Mouse (Mus musculus) stomach, embryonic 16.5 days (tissue): Measurements from ENCODE around the gene Cckbr. TPM values are rescaled to one million over a fixed set of nuclear protein-coding genes. Genes with fewer than 3 reads are reported as not detected.

Experiments used
- ATAC-seq: fragments of 200-750 bp; cut with Nextera tagmentation; 2 replicates; pipeline ENCODE4 v1.8.0; 2017; ENCODE audit warnings: moderate number of reproducible peaks, moderate TSS enrichment; ENCODE audit not compliant: insufficient read depth, low FRiP score
- H3K27ac ChIP-seq: fragments of 300-500 bp; sonication (generic); 2 replicates; pipeline ENCODE4 v1.5.1; 2014; ENCODE audit warnings: low read length
- H3K27me3 ChIP-seq: fragments of 300-500 bp; sonication (generic); 2 replicates; pipeline ENCODE4 v1.6.1; 2014; ENCODE audit warnings: low read length, control low read depth, mixed read lengths; ENCODE audit not compliant: control insufficient read depth, insufficient read depth
- H3K36me3 ChIP-seq: fragments of 300-500 bp; sonication (generic); 2 replicates; pipeline ENCODE4 v1.6.1; 2014; ENCODE audit warnings: low read length; ENCODE audit not compliant: control insufficient read depth, insufficient read depth
- H3K4me1 ChIP-seq: fragments of 300-500 bp; sonication (generic); 2 replicates; pipeline ENCODE4 v1.6.1; 2014; ENCODE audit warnings: low read length, control low read depth, mixed read lengths; ENCODE audit not compliant: control insufficient read depth, insufficient read depth
- H3K4me2 ChIP-seq: fragments of 300-500 bp; sonication (generic); 2 replicates; pipeline ENCODE4 v1.6.1; 2014; ENCODE audit warnings: low read depth, low read length, mixed read lengths
- H3K4me3 ChIP-seq: fragments of 300-500 bp; sonication (generic); replicated peaks from 2 replicates; pipeline ENCODE4 v1.5.1; 2014; ENCODE audit warnings: mild to moderate bottlenecking, low read length
- H3K9ac ChIP-seq: fragments of 300-500 bp; sonication (generic); 2 replicates; pipeline ENCODE4 v1.6.1; 2014; ENCODE audit warnings: low read length
- H3K9me3 ChIP-seq: fragments of 300-500 bp; sonication (generic); replicated peaks from 2 replicates; pipeline ENCODE4 v1.6.1; 2016; ENCODE audit warnings: low read length, control low read depth; ENCODE audit not compliant: control insufficient read depth
- WGBS: fragments of 180-500 bp; shearing (Covaris S2); extraction: QIAGEN DNeasy Blood & Tissue Kit; methylation state at CpG from one replicate; pipeline ENCODE4 v1.1.7; 2014; 5-methylcytosine and 5-hydroxymethylcytosine counted together
- polyA plus RNA-seq: library from polyadenylated mRNA; unstranded; fragments of >200 nt; fragmentation: Nextera tagmentation; extraction: Ambion mirVana; gene quantifications from 2 replicates; pipeline ENCODE4 v1.2.1, GENCODE M21; 2015

Cckbr gene
- polyA plus RNA-seq, 1 experiment from 2014 or later, result 1.3 TPM

DNA sequence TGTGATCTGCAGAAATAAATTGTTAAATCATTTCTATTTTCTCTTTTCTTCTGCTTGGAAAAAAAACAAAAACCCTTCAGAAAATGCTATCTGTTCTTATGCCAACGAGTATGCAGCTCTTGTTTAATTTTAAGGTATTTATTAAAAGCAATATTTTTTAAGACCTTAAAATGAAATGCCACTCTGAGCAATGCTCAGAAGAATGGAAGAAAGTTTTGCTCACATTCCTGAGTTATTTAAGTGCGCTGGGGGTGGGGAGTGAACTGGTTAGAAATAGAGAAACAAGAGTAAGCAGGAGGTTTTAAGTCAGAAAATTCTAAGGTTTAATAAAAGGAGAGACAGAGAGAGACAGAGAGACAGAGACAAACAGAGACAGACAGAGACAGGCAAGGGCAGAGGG, 94.2 kb downstream of the Cckbr start:
- Histone ChIP-seq H3K4me1 (no peaks in the 10 kb centered on the region), H3K4me2 (no peak overlapping the region), H3K4me3 (no peak overlapping the region), H3K27me3 (no peaks in the 10 kb centered on the region), H3K36me3 (no peaks in the 10 kb centered on the region), H3K9me3 (no peaks in the 10 kb centered on the region), H3K27ac (no peak overlapping the region), H3K9ac (no peak overlapping the region)
- ATAC-seq, result no peak
- 76% methylated on average over 2 of the region's 2 CpGs for WGBS

GRCm38 (mm10) chr7:105520201-105520600, 94.7 kb downstream of the Cckbr start:
- H3K36me3 ChIP-seq, result no peaks in the 10 kb centered on the region
- H3K4me2 ChIP-seq, result no peak overlapping the region
- H3K27ac ChIP-seq, result no peak overlapping the region
- H3K4me1 ChIP-seq, result no peaks in the 10 kb centered on the region
- WGBS, result 37% methylated on average over 6 of the region's 6 CpGs
- no peaks in the 10 kb centered on the region for H3K9me3 ChIP-seq
- ATAC-seq, result no peak
- H3K27me3 ChIP-seq, result no peaks in the 10 kb centered on the region
- H3K4me3 ChIP-seq, result no peak overlapping the region
- no peak overlapping the region for H3K9ac ChIP-seq

Other genes starting within 250 kb of the Cckbr start
- not detected in 2 replicates for gene Olfr685, start 239.7 kb upstream of the Cckbr start, polyA plus RNA-seq
- not detected in 2 replicates for gene Olfr686, start 218.2 kb upstream of the Cckbr start, polyA plus RNA-seq
- gene Olfr688, start 137.6 kb upstream of the Cckbr start, polyA plus RNA-seq, result not detected in 2 replicates
- gene Olfr689, start 114.6 kb upstream of the Cckbr start, polyA plus RNA-seq, result not detected in 2 replicates
- not detected in 2 replicates for gene Olfr690, start 91.6 kb upstream of the Cckbr start, polyA plus RNA-seq
- gene Olfr691, start 83.5 kb upstream of the Cckbr start, polyA plus RNA-seq, result not detected in 2 replicates
- not detected in 2 replicates for gene Olfr692, start 57.5 kb upstream of the Cckbr start, polyA plus RNA-seq
- gene Gm5901, start 50.7 kb upstream of the Cckbr start, polyA plus RNA-seq, result not detected in 2 replicates
- gene Fam160a2, start 25.7 kb upstream of the Cckbr start, polyA plus RNA-seq, result 40.1 and 44.0 TPM in 2 replicates
- not detected in 2 replicates for gene Cnga4, start 21.2 kb upstream of the Cckbr start, polyA plus RNA-seq
- gene Cavin3, start 56.6 kb downstream of the Cckbr start, polyA plus RNA-seq, result 118 and 135 TPM in 2 replicates
- 43.3 and 48.7 TPM in 2 replicates for gene Smpd1, start 128.6 kb downstream of the Cckbr start, polyA plus RNA-seq
- 36.2 and 38.7 TPM in 2 replicates for gene Apbb1, start 155.9 kb downstream of the Cckbr start, polyA plus RNA-seq
- 10.8 and 15.1 TPM in 2 replicates for gene Hpx, start 174.4 kb downstream of the Cckbr start, polyA plus RNA-seq
- 29.4 and 29.7 TPM in 2 replicates for gene Trim3, start 207.8 kb downstream of the Cckbr start, polyA plus RNA-seq
- gene Timm10b, start 214.3 kb downstream of the Cckbr start, polyA plus RNA-seq, result 182 and 183 TPM in 2 replicates
- gene Arfip2, start 214.7 kb downstream of the Cckbr start, polyA plus RNA-seq, result 77.9 and 78.4 TPM in 2 replicates
- gene Gm45799, start 214.8 kb downstream of the Cckbr start, polyA plus RNA-seq, result 21.1 and 37.0 TPM in 2 replicates
- 1.4 and 1.5 TPM in 2 replicates for gene Dnhd1, start 225.1 kb downstream of the Cckbr start, polyA plus RNA-seq